Mouse (Mus musculus) 3134 (cell line): ENCODE results near the gene 2200002D01Rik.

Experiments used
- DNase-seq: peaks from one replicate; pipeline ENCODE4 v3.0.0-alpha.2; 2011; ENCODE audit warnings: low spot score; ENCODE audit not compliant: insufficient read length; ENCODE audit errors: extremely low read depth

The 2200002D01Rik gene

DNA sequence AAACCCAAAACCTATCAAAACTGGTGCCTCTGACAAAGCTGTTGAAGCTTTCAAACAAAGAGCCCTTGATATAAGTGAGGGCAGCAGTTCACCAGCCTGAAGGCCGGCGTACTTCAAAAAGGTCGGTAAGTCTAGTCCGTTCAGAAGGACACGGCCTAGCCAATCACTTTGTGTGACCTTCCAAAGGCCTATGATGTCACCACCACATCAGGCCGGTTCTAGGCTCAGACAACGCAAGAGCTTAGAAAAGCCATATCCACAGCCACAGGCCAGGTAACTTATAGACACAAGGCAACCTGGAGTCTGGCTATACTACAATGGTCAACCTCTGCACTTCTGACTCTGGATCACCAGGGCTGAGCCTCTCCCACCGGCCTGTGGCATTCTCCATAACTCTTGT, 31.7 kb upstream of the 2200002D01Rik start:
- DNase-seq, result no peak

DNA sequence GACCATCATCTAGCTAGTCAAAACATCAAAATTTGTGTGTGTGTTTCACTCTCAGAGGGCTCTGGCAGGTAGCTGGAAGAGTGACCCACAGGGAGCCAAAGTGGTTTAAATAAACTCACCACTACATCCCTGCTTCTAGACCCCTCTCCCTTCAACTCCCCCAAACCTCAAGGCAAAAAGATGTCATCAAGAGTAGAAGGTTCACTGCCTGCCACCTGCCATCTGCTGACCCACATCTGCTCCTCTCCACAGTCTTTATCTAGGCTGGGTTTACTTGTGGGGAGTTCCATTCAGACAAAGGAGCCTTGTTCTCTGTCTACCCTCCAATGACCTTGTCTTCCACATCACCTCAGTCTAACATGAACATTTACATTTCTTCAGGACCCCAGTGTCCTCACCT, 31.0 kb upstream of the 2200002D01Rik start:
- DNase-seq, result no peak

DNA sequence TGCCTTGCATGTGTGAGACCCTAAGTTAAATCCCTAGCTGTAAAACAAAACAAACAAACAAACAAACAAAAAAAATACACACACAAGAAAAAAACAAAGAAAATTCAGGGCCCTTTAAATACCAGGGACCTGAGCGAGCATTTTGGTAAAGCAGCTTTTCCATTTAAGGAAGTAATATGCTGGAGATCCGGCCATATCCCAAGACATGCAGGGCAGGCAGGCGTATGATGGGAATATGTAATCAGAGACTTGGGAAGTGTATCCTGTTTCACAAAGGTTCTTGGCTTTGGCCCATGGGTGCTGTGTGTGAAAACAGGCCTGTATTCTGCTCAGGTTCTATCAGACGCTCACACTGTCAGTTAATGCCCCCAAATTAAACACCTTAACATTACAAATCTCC, 29.2 kb upstream of the 2200002D01Rik start:
- DNase-seq, result no peak

DNA sequence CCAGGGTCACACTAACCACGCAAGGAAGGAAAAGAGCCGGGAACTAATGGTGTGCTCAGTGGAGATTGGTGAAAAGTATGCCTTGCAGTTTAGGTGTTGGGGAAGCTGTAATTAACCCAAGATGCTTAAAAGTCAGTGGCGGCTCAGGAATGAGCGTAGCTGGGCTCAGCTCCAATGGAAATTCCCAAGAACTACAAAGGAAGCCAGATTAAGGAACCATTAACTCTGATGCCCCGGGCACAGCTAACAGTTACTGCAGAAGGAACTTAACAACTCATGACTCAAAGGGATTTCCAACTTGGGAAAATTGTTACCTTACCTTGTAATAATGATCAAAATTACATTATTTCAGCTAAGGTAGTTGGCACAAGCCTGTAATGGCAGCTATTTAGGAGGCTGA, 28.4 kb upstream of the 2200002D01Rik start:
- DNase-seq, result no peak

DNA sequence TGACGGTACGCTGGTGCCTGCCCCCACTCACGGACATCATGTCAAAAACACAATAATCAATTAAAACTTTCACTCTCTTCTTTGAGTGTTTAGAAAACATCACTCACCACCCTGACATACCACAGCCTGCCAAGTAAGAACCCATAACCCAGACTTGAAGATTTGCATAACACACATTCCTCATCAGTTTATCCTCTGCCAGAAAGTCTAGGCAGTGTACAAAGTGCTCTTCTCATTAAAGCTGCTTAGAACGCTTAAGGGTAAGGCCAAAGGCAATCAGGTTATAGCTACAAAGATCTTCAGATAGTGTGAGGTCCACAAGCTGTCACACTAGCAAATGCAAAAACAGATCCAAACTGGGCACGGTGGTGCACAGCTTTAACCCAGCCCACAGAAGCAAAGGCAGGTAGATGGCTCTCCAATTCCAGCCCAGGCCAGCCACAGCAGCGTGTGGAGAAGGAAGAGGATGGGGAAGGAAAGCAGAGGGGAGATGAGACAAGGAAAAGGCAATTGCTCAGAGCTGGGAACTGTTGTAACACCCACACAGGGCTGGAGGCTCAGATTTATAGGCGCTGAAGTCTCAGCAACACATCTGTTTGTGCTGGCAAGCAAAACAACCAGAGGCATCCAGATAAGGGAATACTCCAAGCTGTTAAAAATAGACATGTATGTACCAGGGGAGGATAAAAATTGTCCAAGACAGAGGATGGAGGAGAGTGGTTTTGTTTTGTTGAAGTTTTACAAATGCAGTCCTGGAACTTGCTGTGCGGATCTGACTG, 23.6 kb upstream of the 2200002D01Rik start:
- DNase-seq, result no peak

DNA sequence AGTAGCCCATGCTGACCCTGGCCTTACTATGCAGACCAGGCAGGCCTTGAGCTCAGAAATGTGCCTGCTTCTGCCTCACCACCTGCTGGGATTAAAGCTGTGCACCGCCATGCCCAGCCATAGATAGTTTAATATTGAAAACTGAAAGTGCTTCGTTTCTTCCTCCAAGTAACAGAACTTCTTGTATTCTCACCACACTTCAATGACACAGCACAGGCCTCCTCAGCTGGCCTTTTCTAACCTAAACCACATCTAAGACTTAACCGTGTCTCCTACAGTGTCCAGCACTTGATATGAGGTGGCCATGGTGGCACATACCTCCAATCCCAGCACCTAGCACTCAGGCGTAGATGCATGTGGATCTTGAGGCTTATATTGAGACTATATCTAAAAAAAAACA, 22.2 kb upstream of the 2200002D01Rik start:
- no peak for DNase-seq

DNA sequence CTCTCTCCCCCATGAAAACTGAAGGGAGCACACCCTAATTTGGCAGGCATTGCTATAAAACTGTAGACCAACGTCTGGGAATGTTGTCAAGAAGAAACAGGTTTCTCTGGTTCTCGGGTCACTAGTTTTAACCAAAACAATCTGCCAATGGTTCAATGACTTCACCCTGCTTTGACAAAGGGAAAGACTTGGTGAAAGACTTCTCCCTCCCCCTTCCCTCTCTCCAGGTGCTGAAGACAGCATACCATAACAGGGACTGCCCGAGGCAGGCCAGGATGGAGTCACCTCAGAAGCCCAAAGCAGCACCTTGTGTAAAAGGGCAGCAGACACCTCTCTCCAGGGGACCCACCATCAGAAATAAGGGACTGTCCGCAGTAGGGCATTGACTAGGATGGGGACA, 18.7 kb upstream of the 2200002D01Rik start:
- no peak for DNase-seq

DNA sequence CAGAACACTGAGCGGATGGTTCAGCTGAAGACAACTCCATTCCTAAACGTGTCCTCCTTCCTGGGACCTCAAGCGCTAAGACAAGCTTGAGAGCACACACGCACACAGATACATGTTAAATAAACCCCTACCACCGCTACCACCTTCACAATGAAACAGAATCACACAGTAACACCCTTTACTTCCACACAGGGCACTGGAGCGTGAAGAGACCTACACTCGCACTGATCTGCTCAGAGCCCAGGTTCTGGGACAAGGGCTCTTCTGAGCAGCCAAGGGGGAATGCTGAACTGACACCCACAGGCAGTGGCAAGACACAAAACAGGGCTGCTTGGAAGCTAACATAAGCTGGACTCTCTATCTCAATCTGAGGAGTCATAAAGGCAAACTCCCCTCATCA, 17.4 kb upstream of the 2200002D01Rik start:
- DNase-seq, result no peak

DNA sequence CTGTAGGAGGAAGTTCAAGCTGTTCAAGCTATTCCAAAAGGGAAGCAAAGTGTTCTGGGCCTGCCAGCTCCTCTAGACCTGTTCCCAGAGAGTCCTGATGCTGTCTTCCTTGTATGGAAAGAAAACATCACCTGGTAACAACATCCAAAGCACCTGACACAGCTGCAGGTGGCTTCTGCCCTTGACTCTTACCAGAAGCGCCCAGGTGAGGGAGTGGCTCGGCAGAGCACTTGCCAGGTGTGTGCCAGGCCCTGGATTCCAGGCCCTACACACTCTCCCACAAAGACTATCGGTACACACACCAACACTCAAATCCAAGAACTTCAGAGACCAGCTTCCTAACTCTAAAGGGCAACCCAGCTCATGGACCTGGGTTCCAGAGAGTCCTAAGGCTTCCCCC, 15.6 kb upstream of the 2200002D01Rik start:
- DNase-seq, result no peak

DNA sequence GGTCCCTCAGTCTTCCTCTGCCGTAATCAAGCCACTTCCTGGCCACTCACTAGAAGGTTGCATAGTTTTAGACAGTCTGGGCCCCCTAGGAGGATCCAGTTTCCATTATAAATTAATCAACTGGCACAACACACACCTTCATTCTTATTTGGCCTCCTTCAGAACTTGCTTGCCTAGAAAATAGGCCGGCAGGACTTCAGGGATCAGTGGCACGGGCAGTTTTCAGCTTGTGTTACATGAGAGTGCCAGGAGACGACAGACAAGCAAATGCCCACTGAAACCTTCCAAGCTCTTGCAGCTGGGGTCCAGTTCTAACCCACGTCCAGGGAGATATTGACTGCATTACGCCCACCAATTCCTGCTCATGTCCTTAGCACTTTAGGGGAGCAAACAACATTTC, 13.9 kb upstream of the 2200002D01Rik start:
- DNase-seq, result no peak

DNA sequence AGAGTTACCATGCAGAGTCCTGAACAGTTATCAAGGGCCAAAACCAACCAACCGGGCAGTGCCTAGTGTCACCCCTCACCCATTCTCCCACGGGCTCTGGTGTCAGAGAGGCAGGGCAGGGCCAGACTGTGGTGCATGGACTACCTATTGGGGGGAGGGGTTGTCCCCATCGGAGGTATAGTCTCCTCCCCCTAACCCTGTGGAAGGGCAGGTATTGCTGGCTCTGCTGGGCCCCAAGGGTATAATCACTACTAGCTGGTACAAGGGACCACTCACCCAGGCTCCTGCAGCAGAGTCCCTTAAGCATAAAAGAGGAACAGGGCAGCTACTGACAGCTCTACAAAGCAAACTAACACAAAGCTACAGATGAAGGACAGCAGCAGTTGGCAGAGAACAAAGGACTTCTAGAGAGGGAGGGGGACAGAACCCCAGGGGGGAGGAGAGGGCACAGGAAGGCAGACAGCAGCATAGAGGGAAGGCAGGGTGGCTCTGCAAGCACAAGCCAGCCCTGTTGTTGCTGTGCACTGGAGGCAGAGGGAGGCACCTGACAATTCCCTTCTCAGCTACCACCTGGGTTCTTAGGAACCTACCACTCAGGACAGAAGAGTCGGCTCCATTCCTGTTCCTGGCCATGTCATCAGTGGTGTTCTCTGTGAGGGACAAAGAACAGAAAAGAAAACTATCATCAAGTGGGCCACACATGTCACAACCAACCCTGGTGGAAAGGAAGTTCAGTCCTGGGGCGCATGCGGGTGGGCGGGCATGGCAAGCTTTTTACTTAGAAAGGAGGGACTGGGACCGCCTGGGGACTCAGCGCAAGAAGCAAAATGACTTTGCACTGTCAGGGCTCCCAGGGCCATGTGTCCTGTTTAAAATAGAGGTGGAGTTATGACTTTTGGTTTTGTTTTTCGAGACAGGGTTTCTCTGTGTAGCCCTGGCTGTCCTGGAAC, 11.8 kb upstream of the 2200002D01Rik start:
- DNase-seq, result no peak

DNA sequence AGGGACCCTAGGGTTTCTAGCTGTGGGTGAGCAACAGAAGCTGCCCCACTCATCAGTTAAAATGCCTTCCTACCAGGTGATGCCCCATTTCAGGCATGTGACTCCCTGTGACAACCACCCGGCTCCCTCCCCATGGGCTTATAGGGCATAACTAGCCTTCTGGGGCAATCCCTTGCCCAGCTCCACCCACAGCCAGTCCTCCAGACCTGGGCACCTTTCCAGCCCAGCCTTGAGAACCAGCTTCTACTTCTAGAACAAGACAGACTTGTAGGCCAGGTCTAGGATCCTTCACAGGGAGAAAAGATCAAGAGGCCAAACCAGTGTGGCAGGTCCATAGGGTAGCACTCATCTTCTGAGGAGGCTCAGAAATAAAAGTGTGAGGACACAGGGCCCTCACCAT, 9.1 kb upstream of the 2200002D01Rik start:
- DNase-seq, result peak; percentile 40

DNA sequence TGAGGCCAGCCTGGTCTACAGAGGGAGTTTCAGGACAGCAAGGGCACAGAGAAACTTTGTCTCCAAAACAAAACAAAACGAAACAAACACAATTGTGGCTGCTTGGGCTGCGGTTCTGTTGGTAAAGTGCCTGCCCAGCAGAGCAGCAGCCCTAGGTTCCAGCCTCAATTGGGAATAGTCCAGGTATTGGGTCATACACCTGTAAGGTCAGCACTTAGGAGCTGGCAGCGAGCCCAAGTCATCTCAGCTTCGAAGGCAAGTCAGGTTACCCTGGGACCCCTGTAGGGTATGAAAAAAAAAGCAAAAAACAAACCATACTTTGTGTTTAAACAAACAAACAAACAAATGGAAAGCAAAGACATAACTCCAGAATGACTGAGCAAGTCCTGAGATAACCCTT, 7.6 kb upstream of the 2200002D01Rik start:
- no peak for DNase-seq

DNA sequence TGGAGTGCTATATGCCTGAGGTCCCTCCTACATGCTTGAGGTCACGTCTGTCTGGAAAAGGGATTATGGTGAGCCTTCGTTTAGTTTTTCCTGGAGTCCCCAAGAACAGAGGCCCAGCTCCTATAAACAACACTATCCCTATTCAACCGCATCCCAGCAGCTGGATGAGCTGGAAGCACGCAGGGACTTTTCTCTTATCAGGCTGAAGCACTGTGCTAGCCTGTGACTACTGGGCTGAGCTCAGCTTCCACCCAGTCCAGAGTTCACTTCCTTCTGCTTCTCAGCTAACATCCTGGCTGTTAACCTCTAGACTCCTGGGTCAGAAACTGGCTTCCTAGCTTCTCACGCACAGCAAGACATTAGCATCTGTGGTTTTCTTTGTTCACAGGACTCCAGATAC, 5.6 kb upstream of the 2200002D01Rik start:
- DNase-seq, result no peak

DNA sequence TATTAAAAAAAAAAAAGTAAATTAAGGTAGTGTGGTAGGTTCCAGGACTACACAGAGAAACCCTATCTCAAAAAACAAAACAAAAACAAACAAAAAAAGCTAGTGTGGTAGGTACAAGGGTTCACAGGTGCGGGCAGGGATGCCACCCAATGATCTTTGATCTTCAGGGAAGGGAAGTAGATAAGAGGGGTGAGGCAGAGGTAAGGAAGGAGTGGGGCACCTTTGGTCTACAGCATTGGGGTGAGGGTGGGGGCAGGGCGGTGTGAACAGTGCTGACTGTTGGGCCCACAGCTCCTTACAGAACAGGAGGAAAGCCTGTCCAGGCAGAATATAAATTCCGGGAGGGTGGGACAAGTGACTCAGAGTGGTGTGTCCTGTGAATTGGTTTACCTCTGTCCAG, 2.9 kb upstream of the 2200002D01Rik start:
- no peak for DNase-seq

DNA sequence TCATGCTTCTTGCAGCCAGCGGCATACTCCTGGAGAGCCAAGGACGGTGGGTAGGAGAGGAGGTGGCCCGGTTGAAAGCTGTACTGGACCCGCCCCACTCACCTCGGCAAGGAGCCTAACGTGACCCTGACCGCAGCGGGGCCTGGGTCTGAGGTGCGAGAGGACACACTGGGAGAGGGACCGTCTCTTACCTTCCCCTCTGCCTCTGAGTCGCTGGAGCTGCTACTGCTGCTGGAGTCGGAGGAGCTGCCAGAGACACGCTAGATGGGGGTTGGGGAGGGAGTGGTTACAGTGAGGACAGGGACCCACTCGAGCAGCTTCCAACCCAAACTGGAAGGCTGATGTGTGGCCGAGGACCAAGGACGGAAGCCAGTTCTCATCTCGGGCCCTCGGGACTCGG, 560 bp downstream of the 2200002D01Rik start:
- peak; percentile 76 for DNase-seq

DNA sequence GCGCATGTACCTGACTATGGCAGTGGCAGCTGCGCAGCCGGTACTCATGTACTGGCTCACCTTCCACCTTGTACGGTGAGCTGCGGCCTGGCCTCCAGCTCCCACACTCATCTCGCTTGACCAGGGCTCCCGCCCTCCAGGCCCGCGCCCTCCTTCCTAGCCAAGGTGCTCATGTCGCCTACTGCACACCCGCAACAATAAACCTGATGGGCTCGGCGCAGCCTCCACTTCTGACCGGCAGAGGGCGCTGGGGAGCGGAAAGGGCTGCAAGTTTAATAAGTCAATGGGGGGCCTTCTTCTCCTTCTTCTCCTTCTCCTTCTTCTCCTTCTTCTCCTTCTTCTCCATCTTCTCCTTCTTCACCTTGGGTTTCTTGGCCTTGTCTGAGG, 959 bp downstream of the 2200002D01Rik start:
- peak; percentile 82 for DNase-seq

DNA sequence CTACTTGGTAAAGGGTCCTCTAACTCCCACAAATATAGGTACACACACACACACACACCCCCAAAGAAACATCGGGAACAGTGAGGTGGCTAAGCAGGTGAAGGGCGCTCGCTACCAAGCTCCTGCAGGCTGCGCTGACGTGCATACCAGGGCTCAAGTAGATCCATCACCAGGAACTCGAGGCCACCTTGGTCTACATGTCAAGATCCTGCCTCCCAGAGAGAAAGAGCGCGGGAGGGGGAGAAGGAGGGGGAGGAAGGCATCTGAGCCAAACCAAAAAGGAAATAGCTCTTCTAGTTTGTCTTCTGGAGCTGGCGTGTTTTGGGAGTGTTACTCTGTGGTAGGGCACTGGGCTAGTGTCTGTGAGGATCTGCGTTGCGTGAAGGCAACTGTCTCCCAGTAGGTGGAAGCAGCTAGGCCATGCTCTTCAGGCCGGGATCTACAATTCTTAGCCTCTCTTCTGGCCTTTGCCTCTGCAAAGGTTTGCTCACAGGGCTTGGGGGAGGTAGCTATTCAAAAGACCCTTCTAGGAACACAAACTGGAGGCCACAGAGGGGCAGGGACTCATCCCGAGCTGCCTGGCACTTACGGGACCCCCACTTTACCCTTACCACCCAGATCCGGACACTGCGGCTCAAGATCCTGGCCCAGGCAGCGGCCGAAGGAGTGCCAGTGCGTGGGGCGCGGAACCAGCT, 1.5 kb downstream of the 2200002D01Rik start:
- no peak for DNase-seq

DNA sequence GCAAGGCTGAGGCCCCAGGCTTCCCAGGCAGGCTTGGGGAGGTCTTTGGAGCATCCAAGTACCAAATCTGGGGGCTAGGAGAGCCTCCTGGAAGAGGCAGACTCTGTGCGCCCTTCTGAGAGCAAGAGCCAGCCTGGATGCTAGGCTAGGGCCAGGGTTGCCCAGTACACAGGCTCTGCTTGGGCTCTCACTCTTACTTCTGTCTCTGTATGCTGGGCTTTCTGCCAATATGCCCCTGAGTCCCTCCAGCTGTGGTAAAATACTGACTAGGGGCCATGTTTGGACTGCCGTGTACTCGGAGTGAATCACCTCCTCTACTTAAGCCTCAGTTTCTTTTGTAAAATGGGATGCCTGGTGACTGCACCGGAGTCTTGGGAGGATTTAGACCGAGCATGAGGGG, 2.3 kb downstream of the 2200002D01Rik start:
- DNase-seq, result no peak

DNA sequence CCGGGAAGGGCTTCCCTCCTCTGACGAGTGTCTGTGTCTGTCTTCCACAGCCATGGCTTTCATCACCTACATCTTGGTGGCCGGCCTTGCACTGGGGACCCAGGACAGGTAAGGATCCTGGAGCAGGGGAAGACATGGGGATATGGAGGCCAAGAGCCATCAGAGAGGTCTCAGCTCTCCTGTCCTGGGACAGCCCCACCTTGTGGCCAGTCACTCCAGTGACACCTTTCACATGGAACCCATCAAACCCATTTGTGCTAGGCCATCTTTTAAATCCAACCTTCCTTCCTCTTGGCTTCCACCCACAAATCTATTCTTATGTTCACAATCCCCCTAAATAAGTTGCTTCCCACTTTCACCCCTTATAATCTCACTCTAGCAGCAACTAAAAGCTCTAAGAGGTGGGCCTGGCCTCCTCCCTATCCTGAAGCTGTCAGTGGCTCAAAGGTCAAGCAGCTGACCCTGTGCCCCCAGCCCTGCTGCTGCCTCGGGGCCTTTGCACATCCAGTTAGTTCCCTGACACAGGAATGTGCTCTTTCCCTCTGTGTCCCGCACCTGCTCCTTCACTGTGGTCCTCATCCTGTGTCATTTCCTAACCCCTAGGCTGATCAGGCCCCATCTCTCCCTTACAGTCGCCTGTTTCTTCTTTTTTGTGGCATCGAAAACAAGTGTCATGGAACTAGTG, 3.4 kb downstream of the 2200002D01Rik start:
- peak; percentile 28 for DNase-seq
